Mouse (Mus musculus) gonadal fat pad, adult 2 months (tissue): ENCODE measurements around the gene Hist1h1e. TPM values are rescaled to one million over a fixed set of nuclear protein-coding genes. Genes with fewer than 3 reads are reported as not detected.
"Not testable (repeated sequence)": the region's sequence is repeated elsewhere in the genome, so short reads cannot be mapped to it uniquely, and the experiment has no call there.

Experiments used
- DNase-seq: peaks from one replicate; pipeline ENCODE4 v3.0.0-alpha.2; 2012; ENCODE audit warnings: low read depth
- polyA plus RNA-seq: library from polyadenylated mRNA; depleted of rRNA; stranded (reverse); fragments of >200 nt; gene quantifications from 2 replicates; pipeline ENCODE4 v1.2.3, GENCODE M21; 2012; rRNA removed

The Hist1h1e gene
- polyA plus RNA-seq, 1 experiment, result 3.9 TPM

DNA sequence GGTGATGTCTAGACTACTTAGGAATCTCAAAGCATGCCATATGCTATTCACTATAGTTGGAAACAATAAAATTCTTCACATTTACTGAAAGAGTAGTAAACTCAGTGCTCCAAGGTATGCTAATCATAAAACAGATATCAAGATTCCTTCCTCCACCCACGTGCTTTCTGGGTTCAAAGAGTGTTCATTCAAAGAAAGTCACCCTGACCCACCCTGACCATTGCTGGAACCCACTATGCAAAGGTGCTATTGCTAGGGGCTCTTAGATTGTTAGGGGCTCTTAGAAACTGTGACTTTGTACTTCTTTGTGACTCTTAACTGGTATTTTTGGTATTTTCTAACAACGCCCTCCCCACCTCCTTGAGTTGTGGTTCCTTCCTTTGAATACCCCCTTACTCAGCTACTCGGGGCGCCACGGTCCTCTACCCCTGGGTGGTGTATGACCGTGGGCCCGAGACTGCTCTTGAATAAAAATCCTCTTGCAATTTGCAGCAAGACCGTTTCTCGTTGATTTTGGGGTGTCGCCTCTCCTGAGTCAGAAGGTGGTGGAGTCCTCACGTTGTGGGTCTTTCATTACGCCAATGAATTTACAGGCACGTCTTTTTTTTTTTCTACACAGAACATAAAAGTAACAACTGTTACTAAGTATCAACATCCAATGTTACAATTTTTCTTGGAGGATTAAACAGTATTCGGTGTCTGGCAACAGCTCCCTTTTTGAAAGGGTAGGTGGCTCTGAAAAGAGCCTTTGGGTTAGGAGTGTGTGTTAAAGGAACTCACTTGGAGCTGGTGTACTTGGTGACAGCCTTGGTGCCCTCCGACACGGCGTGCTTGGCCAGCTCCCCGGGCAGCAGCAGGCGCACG, 49.1 kb downstream of the Hist1h1e start:
- not testable (repeated sequence) for DNase-seq

GRCm38 (mm10) chr13:23572218-23573033, 49.9 kb downstream of the Hist1h1e start:
- no peak for DNase-seq

DNA sequence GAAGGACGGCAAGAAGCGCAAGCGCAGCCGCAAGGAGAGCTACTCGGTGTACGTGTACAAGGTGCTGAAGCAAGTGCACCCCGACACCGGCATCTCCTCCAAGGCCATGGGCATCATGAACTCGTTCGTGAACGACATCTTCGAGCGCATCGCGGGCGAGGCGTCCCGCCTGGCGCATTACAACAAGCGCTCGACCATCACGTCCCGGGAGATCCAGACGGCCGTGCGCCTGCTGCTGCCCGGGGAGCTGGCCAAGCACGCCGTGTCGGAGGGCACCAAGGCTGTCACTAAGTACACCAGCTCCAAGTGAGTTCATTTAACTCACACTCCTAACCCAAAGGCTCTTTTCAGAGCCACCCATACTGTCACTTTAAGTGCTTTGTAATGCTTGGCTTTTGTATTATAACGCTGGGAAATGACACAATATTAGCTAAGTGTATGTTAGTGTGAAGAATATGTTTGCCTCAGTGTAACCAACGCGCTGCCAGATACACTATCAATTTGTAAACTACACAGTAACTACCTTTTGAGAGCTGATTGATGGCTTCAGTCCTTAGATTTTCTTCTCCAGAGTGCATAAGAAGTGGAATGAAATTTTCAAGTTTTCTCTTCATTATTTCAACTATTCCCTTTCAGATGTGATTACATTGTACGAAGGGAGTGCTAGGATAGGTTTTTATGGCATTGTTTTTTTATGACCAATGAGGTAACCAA, 50.7 kb downstream of the Hist1h1e start:
- not testable (repeated sequence) for DNase-seq

DNA sequence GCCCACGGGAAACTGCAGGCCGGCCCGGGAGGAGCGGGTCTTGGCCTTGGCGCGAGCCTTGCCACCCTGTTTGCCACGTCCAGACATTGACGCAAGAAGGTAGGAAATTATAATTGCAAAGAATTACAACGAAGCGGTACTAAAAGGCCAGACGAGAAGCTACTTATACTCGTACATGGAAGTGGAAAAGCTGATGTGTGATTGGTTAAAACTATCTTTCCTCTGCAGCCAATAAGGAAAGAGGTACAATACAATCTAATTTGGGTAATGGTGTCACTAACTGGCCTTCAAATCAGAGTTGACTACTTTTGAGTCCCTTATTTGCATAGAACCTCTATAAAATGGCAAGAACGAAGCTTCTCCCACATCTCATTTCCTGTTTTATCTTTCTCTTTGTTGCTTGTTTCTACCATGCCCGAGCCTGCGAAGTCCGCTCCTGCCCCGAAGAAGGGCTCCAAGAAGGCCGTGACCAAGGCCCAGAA, 51.3 kb downstream of the Hist1h1e start, which contains the start of the genes Hist1h2ae and Hist1h2bg:
Hist1h2ae (minus strand) TSS at position 199 of the 482 bp plus-strand sequence.
Hist1h2bg (plus strand) TSS at position 375 of the 482 bp plus-strand sequence.
- no peak for DNase-seq

Other genes starting within 250 kb of the Hist1h1e start
- 3.8 and 3.9 TPM in 2 replicates for gene Abt1, start 198.7 kb downstream of the Hist1h1e start, polyA plus RNA-seq
- gene Btn1a1, start 156.7 kb downstream of the Hist1h1e start, polyA plus RNA-seq, result 0.09 TPM in 1 of 2 replicates, not detected in the other
- gene Btn2a2, start 133.7 kb downstream of the Hist1h1e start, polyA plus RNA-seq, result 0.09 TPM in 1 of 2 replicates, not detected in the other
- 50.9 and 92.4 TPM in 2 replicates for gene Hist1h4h, start 91.5 kb downstream of the Hist1h1e start, polyA plus RNA-seq
- 20.4 and 27.6 TPM in 2 replicates for gene Hist1h2af, start 88.7 kb downstream of the Hist1h1e start, polyA plus RNA-seq
- 1.5 and 2.8 TPM in 2 replicates for gene Hist1h3g, start 87.1 kb downstream of the Hist1h1e start, polyA plus RNA-seq
- 0.61 and 0.81 TPM in 2 replicates for gene Hist1h2bh, start 79.2 kb downstream of the Hist1h1e start, polyA plus RNA-seq
- gene Hist1h3f, start 78.5 kb downstream of the Hist1h1e start, polyA plus RNA-seq, result 1.9 and 2.1 TPM in 2 replicates
- gene Hist1h4f, start 70.9 kb downstream of the Hist1h1e start, polyA plus RNA-seq, result 3.9 and 8.5 TPM in 2 replicates
- gene Hist1h1d, start 69.3 kb downstream of the Hist1h1e start, polyA plus RNA-seq, result 0.19 and 0.24 TPM in 2 replicates
- gene Hist1h3e, start 60.2 kb downstream of the Hist1h1e start, polyA plus RNA-seq, result 11.9 and 13.2 TPM in 2 replicates
- 0.49 and 1.3 TPM in 2 replicates for gene Hist1h2ae, start 51.3 kb downstream of the Hist1h1e start, polyA plus RNA-seq
- 18.7 and 22.4 TPM in 2 replicates for gene Hist1h2bg, start 51.2 kb downstream of the Hist1h1e start, polyA plus RNA-seq
- gene Hist1h2bf, start 48.4 kb downstream of the Hist1h1e start, polyA plus RNA-seq, result 2.0 and 2.9 TPM in 2 replicates
- 1.3 and 2.0 TPM in 2 replicates for gene Hist1h2ad, start 48.2 kb downstream of the Hist1h1e start, polyA plus RNA-seq
- gene Hist1h3d, start 46.8 kb downstream of the Hist1h1e start, polyA plus RNA-seq, result 3.8 and 4.1 TPM in 2 replicates
- 6.9 and 9.6 TPM in 2 replicates for gene Hist1h4d, start 41.0 kb downstream of the Hist1h1e start, polyA plus RNA-seq
- 5.4 and 9.0 TPM in 2 replicates for gene Hist1h2be, start 1.4 kb downstream of the Hist1h1e start, polyA plus RNA-seq
- gene Hist1h2ac, start 61.4 kb upstream of the Hist1h1e start, polyA plus RNA-seq, result 0.32 and 0.63 TPM in 2 replicates
- 245 and 281 TPM in 2 replicates for gene Hist1h2bc, start 61.6 kb upstream of the Hist1h1e start, polyA plus RNA-seq
- not detected in 2 replicates for gene Hist1h1t, start 73.3 kb upstream of the Hist1h1e start, polyA plus RNA-seq
- gene Hist1h4c, start 75.9 kb upstream of the Hist1h1e start, polyA plus RNA-seq, result 3.9 and 6.4 TPM in 2 replicates
- gene Hfe, start 88.3 kb upstream of the Hist1h1e start, polyA plus RNA-seq, result 21.7 and 43.9 TPM in 2 replicates
- 70.6 and 72.3 TPM in 2 replicates for gene Hist1h1c, start 116.2 kb upstream of the Hist1h1e start, polyA plus RNA-seq
- gene Hist1h3c, start 123.0 kb upstream of the Hist1h1e start, polyA plus RNA-seq, result 2.4 and 3.3 TPM in 2 replicates
- 2.2 and 5.9 TPM in 2 replicates for gene Hist1h2bb, start 124.2 kb upstream of the Hist1h1e start, polyA plus RNA-seq
- 0.61 and 2.9 TPM in 2 replicates for gene Hist1h2ab, start 128.6 kb upstream of the Hist1h1e start, polyA plus RNA-seq
- 1.4 and 3.1 TPM in 2 replicates for gene Hist1h3b, start 129.7 kb upstream of the Hist1h1e start, polyA plus RNA-seq
- gene Hist1h4b, start 134.5 kb upstream of the Hist1h1e start, polyA plus RNA-seq, result 0.82 and 3.9 TPM in 2 replicates
- gene Hist1h4a, start 138.7 kb upstream of the Hist1h1e start, polyA plus RNA-seq, result 5.8 and 9.3 TPM in 2 replicates
- 2.8 and 4.3 TPM in 2 replicates for gene Hist1h3a, start 139.8 kb upstream of the Hist1h1e start, polyA plus RNA-seq
- not detected in 2 replicates for gene Hist1h1a, start 141.1 kb upstream of the Hist1h1e start, polyA plus RNA-seq
- gene Trim38, start 147.4 kb upstream of the Hist1h1e start, polyA plus RNA-seq, result 0.10 and 0.16 TPM in 2 replicates
- 0.04 TPM in 1 of 2 replicates, not detected in the other for gene Slc17a2, start 184.4 kb upstream of the Hist1h1e start, polyA plus RNA-seq
- 0.06 TPM in 1 of 2 replicates, not detected in the other for gene Slc17a3, start 216.9 kb upstream of the Hist1h1e start, polyA plus RNA-seq
- gene Slc17a1, start 245.2 kb upstream of the Hist1h1e start, polyA plus RNA-seq, result 0.05 TPM in 1 of 2 replicates, not detected in the other